Mouse (Mus musculus) forebrain, embryonic 14.5 days (tissue): Measurements from ENCODE around the gene Coq2. TPM values are rescaled to one million over a fixed set of nuclear protein-coding genes. Genes with fewer than 3 reads are reported as not detected.

Experiments
- ATAC-seq: fragments of 200-750 bp; cut with Nextera tagmentation; 2 replicates; pipeline ENCODE4 v1.8.0; 2017; ENCODE audit warnings: mild to moderate bottlenecking, moderate library complexity
- DNase-seq: peaks from one replicate; pipeline ENCODE4 v3.0.0-alpha.2; 2015; ENCODE audit warnings: low spot score
- H3K27ac ChIP-seq: fragments of 300-500 bp; sonication (generic); 2 replicates; pipeline ENCODE4 v1.5.1; 2014; ENCODE audit warnings: low read depth, mild to moderate bottlenecking, control low read depth, low read length, moderate library complexity
- H3K27me3 ChIP-seq: fragments of 300-500 bp; sonication (generic); replicated peaks from 2 replicates; pipeline ENCODE4 v1.6.1; 2014; ENCODE audit warnings: low read length, control low read depth, mixed read lengths; ENCODE audit not compliant: control insufficient read depth, insufficient read depth
- H3K36me3 ChIP-seq: fragments of 300-500 bp; sonication (generic); 2 replicates; pipeline ENCODE4 v1.6.1; 2014; ENCODE audit warnings: low read length, control low read depth; ENCODE audit not compliant: control insufficient read depth, insufficient read depth
- H3K4me1 ChIP-seq: fragments of 300-500 bp; sonication (generic); 2 replicates; pipeline ENCODE4 v1.6.1; 2014; ENCODE audit warnings: antibody characterized with exemption, low read length, control low read depth; ENCODE audit not compliant: control insufficient read depth, insufficient read depth
- H3K4me2 ChIP-seq: fragments of 300-500 bp; sonication (generic); 2 replicates; pipeline ENCODE4 v1.6.1; 2014; ENCODE audit warnings: mild to moderate bottlenecking, control low read depth, low read length
- H3K4me3 ChIP-seq: fragments of 300-500 bp; sonication (generic); 2 replicates; pipeline ENCODE4 v1.5.1; 2014; ENCODE audit warnings: low read depth, low read length, control low read depth
- H3K9ac ChIP-seq: fragments of 300-500 bp; sonication (generic); 2 replicates; pipeline ENCODE4 v1.6.1; 2014; ENCODE audit warnings: mild to moderate bottlenecking, low read length, control low read depth, moderate library complexity
- H3K9me3 ChIP-seq: fragments of 300-500 bp; sonication (generic); replicated peaks from 2 replicates; pipeline ENCODE4 v1.6.1; 2016; ENCODE audit warnings: low read length, control low read depth, mixed read lengths; ENCODE audit not compliant: control insufficient read depth
- WGBS: fragments of 180-500 bp; shearing (Covaris S2); extraction: QIAGEN DNeasy Blood & Tissue Kit; methylation state at CpG from one replicate; pipeline ENCODE4 v1.1.7; 2014; 5-methylcytosine and 5-hydroxymethylcytosine counted together
- polyA plus RNA-seq: library from polyadenylated mRNA; unstranded; fragments of >200 nt; fragmentation: Nextera tagmentation; extraction: Ambion mirVana; gene quantifications from 2 replicates; pipeline ENCODE4 v1.2.1, GENCODE M21; 2014

Coq2 gene
- polyA plus RNA-seq, 1 experiment from 2014 or later: 49.9 TPM

- WGBS: 86% methylated on average over 7 of the region's 7 CpGs
- ATAC-seq (no peak), DNase-seq (no peak)
- H3K9ac ChIP-seq: no peak overlapping the region
- H3K4me1 ChIP-seq: no peaks in the 10 kb centered on the region
- H3K27me3 ChIP-seq: no peaks in the 10 kb centered on the region
- no peak overlapping the region for H3K27ac ChIP-seq
- no peak overlapping the region for H3K4me2 ChIP-seq
- no peaks in the 10 kb centered on the region for H3K9me3 ChIP-seq
- no peak overlapping the region for H3K4me3 ChIP-seq
- H3K36me3 ChIP-seq: peaks cover 22% of the 10 kb centered on the region
These were observed 24.0 kb downstream of the Coq2 start for GRCm38 (mm10) chr5:100650969-100651368.

- 0 out of 2 replicates have a peak, but pooled peaks cover 2% of the 10 kb centered on the region for H3K36me3 ChIP-seq
- no peaks in the 10 kb centered on the region for H3K4me1 ChIP-seq
- H3K4me2 ChIP-seq: no peak overlapping the region
- H3K4me3 ChIP-seq: no peak overlapping the region
- H3K9me3 ChIP-seq: no peaks in the 10 kb centered on the region
- no peaks in the 10 kb centered on the region for H3K27me3 ChIP-seq
- H3K27ac ChIP-seq: no peak overlapping the region
- ATAC-seq (no peak), DNase-seq (no peak)
- no peak overlapping the region for H3K9ac ChIP-seq
- WGBS: 43% methylated on average over 6 of the region's 6 CpGs
These were observed 26.4 kb downstream of the Coq2 start for GRCm38 (mm10) chr5:100648546-100648945.

GRCm38 (mm10) chr5:100648046-100648445, 26.9 kb downstream of the Coq2 start:
- H3K27ac ChIP-seq: no peak overlapping the region
- H3K27me3 ChIP-seq: no peaks in the 10 kb centered on the region
- no peaks in the 10 kb centered on the region for H3K4me1 ChIP-seq
- H3K9ac ChIP-seq: no peak overlapping the region
- no peak overlapping the region for H3K4me2 ChIP-seq
- WGBS: 63% methylated on average over 10 of the region's 10 CpGs
- no peaks in the 10 kb centered on the region for H3K9me3 ChIP-seq
- H3K36me3 ChIP-seq: no peaks in the 10 kb centered on the region
- no peak for ATAC-seq
- no peak overlapping the region for H3K4me3 ChIP-seq
- DNase-seq: peak; percentile 6

- Histone ChIP-seq H3K4me2 (no peak overlapping the region), H3K4me1 (no peaks in the 10 kb centered on the region), H3K4me3 (no peak overlapping the region), H3K9me3 (no peaks in the 10 kb centered on the region), H3K9ac (no peak overlapping the region), H3K27ac (no peak overlapping the region), H3K27me3 (no peaks in the 10 kb centered on the region), H3K36me3 (no peaks in the 10 kb centered on the region)
- DNase-seq (no peak), ATAC-seq (no peak)
- WGBS: 72% methylated on average over 4 of the region's 4 CpGs
These were observed 28.4 kb downstream of the Coq2 start for GRCm38 (mm10) chr5:100646558-100646957.

GRCm38 (mm10) chr5:100643991-100644535, 30.9 kb downstream of the Coq2 start:
- H3K4me3 ChIP-seq: no peak overlapping the region
- no peaks in the 10 kb centered on the region for H3K9me3 ChIP-seq
- H3K27ac ChIP-seq: no peak overlapping the region
- WGBS: 79% methylated on average over 7 of the region's 7 CpGs
- no peak for DNase-seq
- H3K9ac ChIP-seq: no peak overlapping the region
- no peak for ATAC-seq
- no peaks in the 10 kb centered on the region for H3K27me3 ChIP-seq
- H3K36me3 ChIP-seq: no peaks in the 10 kb centered on the region
- no peaks in the 10 kb centered on the region for H3K4me1 ChIP-seq
- H3K4me2 ChIP-seq: no peak overlapping the region

GRCm38 (mm10) chr5:100643253-100643990, 31.5 kb downstream of the Coq2 start:
- Histone ChIP-seq H3K27me3 (no peaks in the 10 kb centered on the region), H3K4me2 (no peak overlapping the region), H3K9ac (no peak overlapping the region), H3K9me3 (no peaks in the 10 kb centered on the region), H3K27ac (no peak overlapping the region), H3K36me3 (no peaks in the 10 kb centered on the region), H3K4me3 (no peak overlapping the region), H3K4me1 (no peaks in the 10 kb centered on the region)
- WGBS: 72% methylated on average over 12 of the region's 12 CpGs
- ATAC-seq (no peak), DNase-seq (peak; percentile 7)

- Histone ChIP-seq H3K27me3 (no peaks in the 10 kb centered on the region), H3K4me2 (no peak overlapping the region), H3K4me3 (no peak overlapping the region), H3K9me3 (no peaks in the 10 kb centered on the region), H3K27ac (no peak overlapping the region), H3K36me3 (no peaks in the 10 kb centered on the region), H3K4me1 (no peaks in the 10 kb centered on the region), H3K9ac (no peak overlapping the region)
- 86% methylated on average over 5 of the region's 5 CpGs for WGBS
- DNase-seq (no peak), ATAC-seq (no peak)
These were observed 32.6 kb downstream of the Coq2 start for GRCm38 (mm10) chr5:100642316-100642715.

GRCm38 (mm10) chr5:100638483-100638882, 36.5 kb downstream of the Coq2 start:
- H3K36me3 ChIP-seq: no peaks in the 10 kb centered on the region
- H3K9ac ChIP-seq: no peak overlapping the region
- H3K27me3 ChIP-seq: no peaks in the 10 kb centered on the region
- H3K4me3 ChIP-seq: no peak overlapping the region
- no peak overlapping the region for H3K27ac ChIP-seq
- DNase-seq: no peak
- no peak for ATAC-seq
- no peak overlapping the region for H3K4me2 ChIP-seq
- no peaks in the 10 kb centered on the region for H3K9me3 ChIP-seq
- WGBS: 92% methylated on average over 8 of the region's 8 CpGs
- H3K4me1 ChIP-seq: no peaks in the 10 kb centered on the region

GRCm38 (mm10) chr5:100636794-100637544, 38.0 kb downstream of the Coq2 start:
- ATAC-seq: no peak

More at GRCm38 (mm10) chr5:100636794-100637544, 38.0 kb downstream of the Coq2 start:
- H3K27ac ChIP-seq: no peak overlapping the region
- no peaks in the 10 kb centered on the region for H3K36me3 ChIP-seq
- 80% methylated on average over 8 of the region's 8 CpGs for WGBS
- H3K4me1 ChIP-seq: no peaks in the 10 kb centered on the region
- H3K4me2 ChIP-seq: no peak overlapping the region
- no peak overlapping the region for H3K9ac ChIP-seq
- H3K27me3 ChIP-seq: no peaks in the 10 kb centered on the region
- no peaks in the 10 kb centered on the region for H3K9me3 ChIP-seq
- H3K4me3 ChIP-seq: no peak overlapping the region
- no peak for DNase-seq
